Comparison of ENCODE assay signal across 8 mouse cellular contexts in the genomic region with DNA sequence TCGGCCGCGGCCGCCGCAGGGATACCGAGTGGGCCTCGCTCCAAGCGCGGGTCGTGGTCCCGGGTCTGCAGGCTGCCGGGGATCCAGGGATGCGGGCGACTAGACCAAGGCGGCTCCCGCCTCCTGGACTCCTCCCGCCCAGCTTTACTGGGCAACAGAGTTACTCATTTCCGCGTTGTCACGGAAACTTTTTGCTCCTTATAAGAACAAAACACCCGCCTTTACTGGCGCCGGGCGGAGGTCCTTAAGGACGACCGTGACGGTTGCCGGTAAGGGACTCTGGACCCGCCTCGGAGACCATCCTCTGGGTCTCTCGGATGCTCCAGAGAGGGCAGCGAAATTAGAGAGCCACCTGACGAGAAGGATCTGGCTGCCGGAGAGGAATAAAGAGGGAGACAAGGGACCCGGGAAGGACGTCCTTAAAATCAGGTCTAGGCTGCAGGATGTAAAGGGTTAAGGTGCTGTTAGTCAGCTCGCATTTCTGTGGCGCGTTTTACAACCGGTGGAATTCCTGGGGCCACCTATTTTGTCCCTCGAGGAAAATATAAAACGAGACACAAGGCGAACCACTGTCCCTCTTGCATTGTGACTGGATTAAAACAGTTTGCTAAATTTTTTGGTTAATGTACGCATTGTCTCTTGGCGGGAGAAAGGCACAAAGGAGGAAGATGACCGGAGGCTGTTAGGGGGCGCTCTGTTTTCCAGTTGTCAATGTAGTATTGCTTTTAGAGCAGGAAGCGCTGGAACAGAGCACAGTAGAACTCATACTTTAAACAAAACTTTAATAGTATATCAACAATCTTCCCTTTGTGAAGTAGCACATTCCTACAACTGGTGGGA. TPM values are rescaled to one million over a fixed set of nuclear protein-coding genes. Genes with fewer than 3 reads are reported as not detected.
A peak's percentile ranks its signal among the peaks of the same experiment; 100 is the strongest.
DNase-seq lines count a peak whose midpoint lies in the region; ATAC-seq and TF ChIP-seq lines count a peak whose summit lies in the region.

A gene (minus strand): TSS at position 162 of the 840 bp plus-strand sequence.
A gene (minus strand): TSS at position 174 of the 840 bp plus-strand sequence.

- peak within 1 kb of the TSS; percentile 85 for H3K4me2 ChIP-seq in hindbrain, embryonic 14.5 days (replicated peaks)

- peaks cover 27% of the 10 kb centered on the region for H3K9me3 ChIP-seq in G1E (replicated peaks)
- H3K9me3 ChIP-seq in hindbrain, embryonic 14.5 days (ENCODE audit: control insufficient read depth, low read length) = no peaks in the 10 kb centered on the region

- DNase-seq in G1E (ENCODE audit: low spot score) = peak; percentile 27
- peak; percentile 55 to 59 for DNase-seq in cerebellum, postnatal 14 days
- DNase-seq in frontal cortex, postnatal 25 days (ENCODE audit: low spot score in 2 of 2) = peak; percentile 30 to 48
- DNase-seq in hindbrain, embryonic 14.5 days (ENCODE audit: low spot score) = peak; percentile 79
- peak; percentile 45 to 48 for DNase-seq in layer of hippocampus, postnatal 25 days (ENCODE audit: extremely low spot score in 1 of 2, low spot score in 1 of 2)
- peak; percentile 92 for DNase-seq in lung, postnatal 25 days (ENCODE audit: low spot score)
- DNase-seq in retina, embryonic 14.5 days (ENCODE audit: low spot score) = peak; percentile 85
- DNase-seq in thymus, postnatal 36 days = peak; percentile 79 to 82

- peak within 1 kb of the TSS; percentile 81 for H3K27ac ChIP-seq in hindbrain, embryonic 14.5 days

- WGBS in hindbrain, embryonic 14.5 days = under 1% methylated on average over 48 of the region's 48 CpGs

- H3K4me1 ChIP-seq in G1E (ENCODE audit: insufficient read depth, low read depth, low read length) = peaks cover 17% of the 10 kb centered on the region
- peaks cover 21% of the 10 kb centered on the region; the same call in 1 of the 2 replicates for H3K4me1 ChIP-seq in hindbrain, embryonic 14.5 days (replicated peaks; ENCODE audit: control insufficient read depth, insufficient read depth, low read length)

- TF ChIP-seq CTCF in G1E (IDR thresholded peaks at IDR 0.05; ENCODE audit: low read depth, low read length) = no peak

- H3K36me3 ChIP-seq in G1E (replicated peaks) = peaks cover 6% of the 10 kb centered on the region
- no peaks in the 10 kb centered on the region for H3K36me3 ChIP-seq in hindbrain, embryonic 14.5 days (replicated peaks; ENCODE audit: control insufficient read depth, insufficient read depth)

- peak within 1 kb of the TSS; percentile 80 for H3K4me3 ChIP-seq in G1E (ENCODE audit: low read depth, low read length)
- H3K4me3 ChIP-seq in hindbrain, embryonic 14.5 days (replicated peaks; ENCODE audit: low read length) = peak within 1 kb of the TSS; percentile 66

- peak; percentile 48 for ATAC-seq in G1E (ENCODE audit: extremely low read depth, insufficient number of reproducible peaks, low FRiP score, poor library complexity, severe bottlenecking)
- peak; percentile 61 for ATAC-seq in hindbrain, embryonic 14.5 days (ENCODE audit: low FRiP score)

- peak within 1 kb of the TSS; percentile 76 for H3K9ac ChIP-seq in hindbrain, embryonic 14.5 days

- H3K27me3 ChIP-seq in G1E (ENCODE audit: insufficient read depth, low read length) = no peaks in the 10 kb centered on the region
- no peaks in the 10 kb centered on the region for H3K27me3 ChIP-seq in hindbrain, embryonic 14.5 days (ENCODE audit: control insufficient read depth, insufficient read depth, low read length)

RNA-seq across cellular contexts. Expression of the first gene that starts in this region (rescaled TPM):
- total RNA-seq in G1E (2014; fragmentation: Nextera tagmentation) (not detected in 2 replicates), G1E (2017) (0.05 and 0.06 TPM in 2 replicates)
- not detected in 2 replicates for polyA plus RNA-seq in G1E (2012)
- 2.3 and 4.2 TPM in 2 replicates for polyA plus RNA-seq in hindbrain, embryonic 14.5 days (2014; fragmentation: Nextera tagmentation; extraction: Ambion mirVana)
- total RNA-seq in layer of hippocampus, postnatal 25 days (2021) = 1 to 10 TPM in 1 of 2 experiments, under 1 TPM in 1; 0.74 to 1.3 TPM

RNA-seq across cellular contexts. Expression of the second gene that starts in this region (rescaled TPM):
- total RNA-seq in G1E (2014; fragmentation: Nextera tagmentation) = 1.5 and 3.4 TPM in 2 replicates
- 3.4 and 3.5 TPM in 2 replicates for total RNA-seq in G1E (2017)
- polyA plus RNA-seq in G1E (2012) = 2.4 and 3.5 TPM in 2 replicates
- polyA plus RNA-seq in hindbrain, embryonic 14.5 days (2014; fragmentation: Nextera tagmentation; extraction: Ambion mirVana) = 4.1 and 5.4 TPM in 2 replicates
- total RNA-seq in layer of hippocampus, postnatal 25 days (2021) = 1 to 10 TPM; 1.0 to 1.2 TPM

Comparison
In these comparisons a context has a peak if more than half of its experiments do, and no peak if none do; other contexts are left out.
1. Peak in every context shown above with its lines: DNase-seq, ATAC-seq, H3K4me3 ChIP-seq and H3K27ac ChIP-seq.
2. DNase-seq: peak in every context shown above with its lines; median percentile 92 in lung, postnatal 25 days; 85 in retina, embryonic 14.5 days; 80 in thymus, postnatal 36 days; 79 in hindbrain, embryonic 14.5 days; 57 in cerebellum, postnatal 14 days; 46 in layer of hippocampus, postnatal 25 days; 39 in frontal cortex, postnatal 25 days; 27 in G1E.